Mouse (Mus musculus) brain, embryonic 14.5 days (tissue): ENCODE results near the gene Cdh1. TPM values are rescaled to one million over a fixed set of nuclear protein-coding genes. Genes with fewer than 3 reads are reported as not detected.

ENCODE experiments used
- DNase-seq: peaks from one replicate; pipeline ENCODE4 v3.0.0-alpha.2; 2011; ENCODE audit warnings: low read depth
- CTCF ChIP-seq: fragments of 200-500 bp; IDR thresholded peaks from 2 replicates; pipeline ENCODE4 v1.5.1; 2012; ENCODE audit warnings: inconsistent platforms, mild to moderate bottlenecking, moderate library complexity, borderline replicate concordance; ENCODE audit not compliant: insufficient read depth, insufficient read length; ENCODE audit errors: extremely low read depth
- POLR2A ChIP-seq: fragments of 200-500 bp; IDR thresholded peaks from 2 replicates; pipeline ENCODE4 v1.6.1; 2012; ENCODE audit warnings: mild to moderate bottlenecking, inconsistent platforms, borderline replicate concordance; ENCODE audit not compliant: poor library complexity, insufficient read depth, insufficient read length, severe bottlenecking; ENCODE audit errors: extremely low read depth
- polyA plus RNA-seq: library from polyadenylated mRNA; depleted of rRNA; stranded (reverse); fragments of >200 nt; gene quantifications from 2 replicates; pipeline ENCODE4 v1.2.3, GENCODE M21; 2012

Cdh1 gene
- polyA plus RNA-seq, 1 experiment = 4.3 TPM

DNA sequence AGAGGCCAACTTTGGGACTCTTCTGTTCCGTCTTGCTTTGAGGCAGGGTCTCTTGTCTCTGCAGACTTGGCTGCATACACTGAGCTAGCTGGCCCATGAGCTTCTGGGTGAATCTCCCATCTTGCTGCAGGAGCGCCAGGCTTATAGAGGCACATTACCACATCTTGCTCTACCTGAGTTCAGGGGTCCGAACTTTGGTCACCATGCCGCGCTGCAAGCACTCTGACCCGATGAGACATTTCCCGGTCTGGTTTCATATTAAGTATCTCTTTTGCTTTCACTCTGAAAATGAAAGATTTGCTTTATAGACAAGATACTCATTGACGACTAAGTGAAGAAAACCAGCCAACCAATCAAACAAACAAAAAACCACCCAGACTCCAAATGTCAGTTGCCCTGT, 45.3 kb downstream of the Cdh1 start:
- no peak for DNase-seq
- TF ChIP-seq POLR2A (no peak), CTCF (no peak)

DNA sequence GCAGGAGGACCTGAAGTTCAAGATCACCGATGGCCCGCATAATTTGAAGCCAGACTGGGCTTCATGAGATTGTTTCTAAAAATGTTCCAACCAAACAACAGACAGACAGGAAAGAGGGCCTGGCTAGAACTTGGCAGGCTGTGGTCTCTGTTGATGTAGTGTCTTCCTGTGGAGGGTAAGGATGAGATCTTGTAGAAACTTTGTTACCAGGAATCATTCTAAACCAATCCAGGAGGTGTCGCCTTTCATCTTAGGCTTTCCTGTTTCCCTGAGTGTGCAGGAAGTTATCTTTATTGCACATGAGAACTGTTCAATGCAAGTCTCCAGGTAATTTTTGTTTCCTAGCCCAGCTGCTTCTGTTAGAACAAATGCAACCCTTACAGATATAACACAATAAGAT, 48.8 kb downstream of the Cdh1 start:
- DNase-seq = no peak
- TF ChIP-seq POLR2A (no peak), CTCF (no peak)

DNA sequence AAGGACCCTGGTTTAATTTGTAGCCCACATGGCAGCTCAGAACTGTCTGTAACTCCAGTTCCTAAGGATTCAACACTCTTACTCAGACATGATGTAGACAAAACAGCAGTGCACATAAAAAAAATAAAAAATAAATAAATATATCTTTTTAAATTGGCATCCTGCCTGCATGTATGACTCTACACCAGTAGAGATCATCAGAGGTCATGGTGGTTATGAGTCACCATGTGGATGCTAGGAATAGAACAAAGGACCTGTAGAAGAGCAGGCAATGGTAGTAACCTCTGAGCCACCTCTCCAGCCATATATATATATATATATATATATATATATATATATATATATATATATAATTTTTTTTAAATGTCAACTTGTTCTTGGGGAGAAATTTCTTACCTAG, 52.9 kb downstream of the Cdh1 start:
- TF ChIP-seq POLR2A (no peak), CTCF (no peak)
- no peak for DNase-seq

DNA sequence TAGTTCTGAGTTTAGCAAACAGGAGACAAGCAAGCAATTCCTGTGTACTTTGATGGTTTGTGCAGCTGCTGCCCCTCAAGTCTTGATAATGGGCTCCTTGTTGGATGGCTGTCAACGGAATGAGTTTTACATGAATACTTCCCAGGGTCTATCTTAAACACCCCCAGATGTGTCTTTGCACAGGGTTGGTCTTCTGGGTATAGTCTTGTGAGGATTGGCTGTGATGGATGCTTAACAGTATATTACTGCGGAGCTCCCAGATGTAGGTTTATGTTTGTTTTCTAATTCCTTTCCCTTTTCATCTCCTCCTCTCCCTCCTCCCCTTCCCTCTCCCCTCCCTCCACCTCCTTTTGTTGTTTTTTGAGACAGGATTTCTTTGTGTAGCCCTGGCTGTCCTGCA, 69.6 kb downstream of the Cdh1 start:
- TF ChIP-seq POLR2A (no peak), CTCF (no peak)
- DNase-seq = no peak

DNA sequence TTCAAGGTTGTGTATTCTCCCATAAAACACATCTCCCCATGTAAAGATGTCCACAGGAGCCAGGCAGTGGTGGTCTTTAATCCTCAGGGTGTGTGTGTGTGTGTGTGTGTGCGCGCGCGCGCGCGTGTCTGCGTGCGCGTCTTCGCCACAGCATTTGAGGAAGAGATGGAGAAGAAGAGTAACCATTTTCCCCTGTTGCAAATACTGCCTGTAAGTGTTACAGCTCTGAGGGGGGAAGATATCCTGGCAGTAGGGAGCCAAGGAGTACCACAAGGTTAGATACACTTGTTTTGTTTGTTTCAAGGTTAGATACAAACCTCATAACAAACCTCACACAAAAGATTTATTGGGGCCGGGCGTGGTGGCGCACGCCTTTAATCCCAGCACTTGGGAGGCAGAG, 71.2 kb downstream of the Cdh1 start:
- TF ChIP-seq CTCF (no peak), POLR2A (no peak)
- no peak for DNase-seq

DNA sequence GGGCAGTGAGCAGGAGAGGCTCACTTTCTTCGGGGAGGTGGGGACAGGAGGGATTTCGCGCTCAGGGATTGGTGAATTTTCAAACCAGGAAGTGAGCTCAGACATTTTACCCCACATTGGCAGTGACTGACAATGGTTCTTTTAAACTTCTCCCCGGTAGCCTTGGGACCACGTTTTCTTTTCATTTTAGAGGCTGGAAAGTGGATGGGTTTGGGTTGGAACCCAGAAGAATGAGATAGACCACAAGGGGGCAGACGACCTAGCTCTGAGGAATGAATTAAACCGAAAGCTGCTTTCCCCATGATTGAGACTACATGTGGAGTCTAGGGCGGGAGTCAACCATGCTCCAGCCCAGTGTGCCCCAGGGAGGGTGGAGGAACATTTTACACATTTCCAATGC, 71.7 kb downstream of the Cdh1 start:
- DNase-seq = no peak
- TF ChIP-seq CTCF (peak; percentile 14; the same call in 1 of the 2 replicates), POLR2A (no peak)

DNA sequence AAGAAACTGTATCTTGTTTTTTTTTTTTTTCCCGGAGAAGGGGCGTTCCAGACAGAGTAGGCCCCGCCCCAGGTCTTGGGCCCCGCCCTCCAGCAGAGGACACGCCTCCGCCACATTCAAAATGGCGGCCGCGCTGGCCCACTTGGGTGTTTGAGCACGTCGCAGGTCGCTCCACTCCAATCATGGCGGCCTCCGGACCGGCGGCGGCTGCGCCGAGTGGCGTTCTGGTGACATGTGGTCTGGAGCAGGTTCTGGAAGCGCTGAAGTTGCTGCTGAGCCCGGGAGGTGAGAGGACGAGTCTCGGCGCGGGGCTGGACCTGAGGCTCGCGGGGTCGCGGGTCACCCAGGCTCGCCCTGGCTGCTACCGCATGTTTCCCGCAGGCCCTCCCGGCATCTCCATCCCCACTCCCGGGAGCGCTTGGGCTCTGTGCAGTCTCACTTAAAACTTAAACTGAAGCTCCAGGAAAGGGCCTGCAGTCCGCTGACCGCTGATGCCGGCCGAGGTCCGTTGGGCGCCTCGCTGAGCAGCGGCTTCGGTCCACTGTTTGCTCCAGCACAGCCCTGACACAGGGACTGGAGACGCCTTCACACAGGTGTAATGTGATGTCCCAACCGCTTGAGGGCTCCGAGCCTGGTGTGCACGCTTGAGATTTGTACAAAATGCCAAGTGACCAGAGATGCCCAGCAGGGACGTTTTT, 80.0 kb downstream of the Cdh1 start, which contains the start of gene Tango6:
TSS of gene Tango6 (plus strand) at position 98 of the 698 bp plus-strand sequence.
- DNase-seq = peak; percentile 93
- TF ChIP-seq POLR2A (peak; percentile 86; the same call in 1 of the 2 replicates), CTCF (peak; percentile 86)

DNA sequence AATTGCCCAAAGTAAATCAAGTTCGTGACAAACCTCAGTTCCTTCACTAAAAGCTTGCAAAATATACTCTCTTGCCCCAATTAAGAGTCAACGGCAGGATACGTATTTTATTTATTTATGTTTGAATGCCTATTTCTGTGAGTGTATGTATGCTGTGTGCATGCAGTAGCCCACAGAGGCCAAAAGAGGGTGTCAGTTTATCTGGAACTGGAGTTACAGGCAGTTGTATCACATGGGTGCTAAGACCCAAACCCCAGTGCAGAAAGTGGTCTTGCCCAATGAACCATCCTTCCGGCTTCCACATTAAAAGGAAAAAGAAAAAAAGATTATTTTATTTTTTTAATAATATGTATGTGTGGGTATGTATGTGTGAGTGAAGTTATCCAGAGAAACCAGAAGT, 81.2 kb downstream of the Cdh1 start:
- no peak for TF ChIP-seq CTCF
- TF ChIP-seq POLR2A = no peak

DNA sequence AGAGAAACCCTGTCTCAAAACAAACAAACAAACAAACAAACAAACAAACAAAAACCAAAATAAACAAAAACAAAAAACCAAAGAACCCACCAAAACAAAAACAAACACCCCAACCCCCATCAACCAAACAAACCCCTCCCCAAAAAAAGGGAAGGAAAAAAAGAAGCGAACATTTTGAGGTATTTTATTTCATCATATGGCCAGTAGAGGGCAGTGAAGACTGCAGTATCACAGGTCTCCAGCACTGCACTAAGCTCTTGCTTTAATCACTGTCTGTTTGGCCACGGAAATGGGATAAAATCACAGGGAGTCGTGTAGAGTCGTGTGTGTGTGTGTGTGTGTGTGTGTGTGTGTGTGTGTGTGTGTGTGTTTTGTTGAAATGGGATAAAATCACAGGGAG, 84.3 kb downstream of the Cdh1 start:
- no peak for TF ChIP-seq POLR2A
- TF ChIP-seq CTCF = peak; percentile 70; the same call in 1 of the 2 replicates

More for the DNA sequence above, 81.2 kb downstream of the Cdh1 start:
- no peak for DNase-seq

DNA sequence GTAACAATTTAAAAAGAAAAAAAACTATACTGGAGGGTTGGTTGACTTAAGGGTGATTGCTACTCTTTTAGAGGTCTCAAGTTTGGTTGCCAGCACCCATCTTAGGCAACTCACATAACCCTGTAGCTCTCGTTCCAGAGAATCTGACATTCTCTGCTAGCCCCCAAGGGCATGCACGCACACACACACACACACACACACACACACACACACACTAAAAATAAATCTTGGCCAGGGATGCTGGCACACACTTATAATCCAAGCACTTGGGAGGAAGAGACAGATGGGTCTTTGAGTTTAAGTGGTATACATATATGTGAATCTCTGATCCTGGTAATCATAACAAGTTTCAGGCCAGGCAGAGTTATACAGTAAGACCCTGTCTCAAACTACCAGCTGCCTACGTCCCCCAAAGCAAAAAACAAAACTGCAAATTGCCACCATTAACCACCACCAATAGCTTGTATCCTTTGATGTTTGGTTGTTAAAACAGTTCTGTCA, 94.6 kb downstream of the Cdh1 start:
- TF ChIP-seq POLR2A (no peak), CTCF (no peak)
- DNase-seq = no peak

More for the DNA sequence above, 84.3 kb downstream of the Cdh1 start:
- DNase-seq = peak; percentile 84

DNA sequence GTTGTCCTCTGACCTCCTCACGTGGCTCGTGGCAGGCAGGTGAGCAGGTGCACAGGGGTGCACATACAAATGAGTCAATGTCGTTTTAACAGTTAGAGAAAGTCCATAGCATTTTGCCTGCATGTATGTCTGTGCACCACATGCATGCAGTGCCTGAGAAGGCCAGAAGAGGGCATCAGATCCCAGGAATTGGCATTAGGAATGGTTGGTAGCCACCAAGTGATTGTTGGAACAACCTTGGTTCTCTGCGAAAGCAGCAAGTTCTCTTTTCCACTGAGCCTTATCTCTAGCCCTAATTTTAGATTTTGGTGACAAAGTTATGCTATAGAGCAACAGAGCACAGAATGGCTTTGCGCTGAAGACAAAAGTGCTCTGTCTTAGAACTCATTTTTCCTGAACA, 96.4 kb downstream of the Cdh1 start:
- peak; percentile 67 for DNase-seq
- TF ChIP-seq POLR2A (no peak), CTCF (peak; percentile 66; the same call in 1 of the 2 replicates)

DNA sequence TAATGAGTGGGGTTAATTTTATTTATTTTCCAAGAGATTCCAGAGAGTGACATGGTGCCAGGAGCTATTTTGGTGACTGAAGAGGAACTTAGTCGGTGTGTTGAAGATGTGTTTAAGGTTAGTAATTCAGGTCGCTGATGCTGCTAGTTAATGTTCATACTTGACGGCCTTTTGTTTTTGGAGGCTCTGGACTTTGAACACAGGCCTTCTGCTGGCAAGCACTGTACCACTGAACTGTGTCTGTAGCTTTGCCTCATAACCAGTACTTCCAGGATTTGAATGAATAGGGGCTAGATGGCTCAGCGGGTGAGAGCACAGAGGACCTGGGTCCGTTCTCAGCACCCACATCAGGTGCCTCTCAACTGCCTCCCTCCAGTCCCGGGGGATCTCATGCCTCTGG, 97.0 kb downstream of the Cdh1 start:
- DNase-seq = no peak
- TF ChIP-seq POLR2A (no peak), CTCF (no peak)
